Mouse (Mus musculus) liver, postnatal 0 days (tissue): ENCODE data around the gene Adam33. TPM values are rescaled to one million over a fixed set of nuclear protein-coding genes. Genes with fewer than 3 reads are reported as not detected.
"Not testable (repeated sequence)": the region's sequence is repeated elsewhere in the genome, so short reads cannot be mapped to it uniquely, and the experiment has no call there.

ENCODE experiments used
- ATAC-seq: fragments of 200-750 bp; cut with Nextera tagmentation; 2 replicates; pipeline ENCODE4 v1.8.0; 2017; ENCODE audit warnings: mild to moderate bottlenecking, moderate library complexity
- DNase-seq: peaks from one replicate; pipeline ENCODE4 v3.0.0-alpha.2; 2016
- H3K27ac ChIP-seq: fragments of 300-500 bp; sonication (generic); 2 replicates; pipeline ENCODE4 v1.5.1; 2014; ENCODE audit warnings: antibody characterized with exemption, moderate library complexity, mild to moderate bottlenecking, low read depth
- H3K27me3 ChIP-seq: fragments of 300-500 bp; sonication (generic); 2 replicates; pipeline ENCODE4 v1.6.1; 2014; ENCODE audit warnings: low read length, control low read depth, mixed read lengths; ENCODE audit not compliant: insufficient read depth
- H3K36me3 ChIP-seq: fragments of 300-500 bp; sonication (generic); replicated peaks from 2 replicates; pipeline ENCODE4 v1.6.1; 2014; ENCODE audit warnings: mild to moderate bottlenecking, control low read depth, low read length, moderate library complexity, mixed read lengths; ENCODE audit not compliant: insufficient read depth
- H3K4me1 ChIP-seq: fragments of 300-500 bp; sonication (generic); 2 replicates; pipeline ENCODE4 v1.6.1; 2014; ENCODE audit warnings: antibody characterized with exemption, mild to moderate bottlenecking, control low read depth; ENCODE audit not compliant: insufficient read depth
- H3K4me2 ChIP-seq: fragments of 300-500 bp; sonication (generic); 2 replicates; pipeline ENCODE4 v1.6.1; 2014; ENCODE audit warnings: low read depth, mild to moderate bottlenecking, low read length, moderate library complexity, mixed read lengths
- H3K4me3 ChIP-seq: fragments of 300-500 bp; sonication (generic); 2 replicates; pipeline ENCODE4 v1.5.1; 2014; ENCODE audit warnings: low read depth, low read length
- H3K9ac ChIP-seq: fragments of 300-500 bp; sonication (generic); replicated peaks from 2 replicates; pipeline ENCODE4 v1.6.1; 2014; ENCODE audit warnings: mild to moderate bottlenecking, moderate library complexity
- H3K9me3 ChIP-seq: fragments of 300-500 bp; sonication (generic); 2 replicates; pipeline ENCODE4 v1.6.1; 2016; ENCODE audit warnings: mild to moderate bottlenecking, control low read depth, low read length, mixed read lengths
- CTCF ChIP-seq: sonication (generic); IDR thresholded peaks from 2 replicates; pipeline ENCODE4 v1.5.1; 2016; ENCODE audit warnings: antibody characterized with exemption, low read depth
- EP300 ChIP-seq: IDR thresholded peaks from 2 replicates; pipeline ENCODE4 v1.6.1; 2016; ENCODE audit warnings: antibody characterized with exemption, low read depth, mild to moderate bottlenecking
- WGBS: fragments of 180-500 bp; shearing (Covaris S2); extraction: QIAGEN DNeasy Blood & Tissue Kit; methylation state at CpG from one replicate; pipeline ENCODE4 v1.1.7; 2014; ENCODE audit not compliant: insufficient replicate concordance; 5-methylcytosine and 5-hydroxymethylcytosine counted together
- polyA plus RNA-seq: library from polyadenylated mRNA; unstranded; fragments of >200 nt; fragmentation: Nextera tagmentation; extraction: Ambion mirVana; gene quantifications from 2 replicates; pipeline ENCODE4 v1.2.1, GENCODE M21; 2015

The Adam33 gene
- 1.2 TPM in 2 replicates for polyA plus RNA-seq

GRCm38 (mm10) chr2:131063404-131063864 is at the start of gene Adam33:
Gene Adam33, minus strand, starts transcription at chr2:131063814.
- no peak for DNase-seq
- H3K4me2 ChIP-seq: peak within 1 kb of the TSS; percentile 15; the same call in 1 of the 2 replicates
- H3K9me3 ChIP-seq: no peaks in the 10 kb centered on the region
- no peaks in the 10 kb centered on the region for H3K4me1 ChIP-seq
- 3% methylated on average over 19 of the region's 27 CpGs for WGBS
- TF ChIP-seq CTCF (no peak), EP300 (no peak)
- H3K27ac ChIP-seq: no peak within 1 kb of the TSS
- ATAC-seq: no peak
- H3K9ac ChIP-seq: no peak within 1 kb of the TSS
- peaks cover 39% of the 10 kb centered on the region for H3K27me3 ChIP-seq
- H3K4me3 ChIP-seq: no peak within 1 kb of the TSS
- no peaks in the 10 kb centered on the region for H3K36me3 ChIP-seq

- Histone ChIP-seq H3K9ac (no peak overlapping the region), H3K9me3 (no peaks in the 10 kb centered on the region), H3K4me3 (no peak overlapping the region), H3K36me3 (no peaks in the 10 kb centered on the region), H3K27me3 (no peaks in the 10 kb centered on the region), H3K27ac (no peak overlapping the region), H3K4me2 (no peak overlapping the region), H3K4me1 (no peaks in the 10 kb centered on the region)
- DNase-seq (no peak), ATAC-seq (no peak)
- WGBS: 75% methylated on average over 5 of the region's 5 CpGs
- TF ChIP-seq EP300 (no peak), CTCF (no peak)
Measured at GRCm38 (mm10) chr2:131105989-131106388, 42.4 kb upstream of the Adam33 start.

GRCm38 (mm10) chr2:131105061-131105460 is 41.4 kb upstream of the Adam33 start:
- not testable (repeated sequence) for H3K9ac ChIP-seq, H3K4me1 ChIP-seq, H3K4me3 ChIP-seq, H3K27ac ChIP-seq, H3K36me3 ChIP-seq, H3K9me3 ChIP-seq, DNase-seq, H3K27me3 ChIP-seq, ATAC-seq, H3K4me2 ChIP-seq
- WGBS: 75% methylated on average over 4 of the region's 4 CpGs

GRCm38 (mm10) chr2:131104021-131104420 is 40.4 kb upstream of the Adam33 start:
- Histone ChIP-seq H3K4me3 (no peak overlapping the region), H3K27me3 (no peaks in the 10 kb centered on the region), H3K27ac (no peak overlapping the region), H3K4me2 (no peak overlapping the region), H3K4me1 (no peaks in the 10 kb centered on the region), H3K9me3 (no peaks in the 10 kb centered on the region), H3K9ac (no peak overlapping the region), H3K36me3 (no peaks in the 10 kb centered on the region)
- ATAC-seq (no peak), DNase-seq (no peak)
- TF ChIP-seq EP300 (no peak), CTCF (no peak)
- 84% methylated on average over 4 of the region's 4 CpGs for WGBS

GRCm38 (mm10) chr2:131101530-131101929 is 37.9 kb upstream of the Adam33 start:
- DNase-seq (no peak), ATAC-seq (no peak)
- no peaks in the 10 kb centered on the region for H3K9me3 ChIP-seq
- H3K27me3 ChIP-seq: no peaks in the 10 kb centered on the region
- no peak overlapping the region for H3K27ac ChIP-seq
- H3K4me2 ChIP-seq: no peak overlapping the region
- peaks cover 2% of the 10 kb centered on the region for H3K4me1 ChIP-seq
- WGBS: 61% methylated on average over 3 of the region's 3 CpGs
- TF ChIP-seq EP300 (no peak), CTCF (no peak)
- H3K9ac ChIP-seq: no peak overlapping the region
- no peaks in the 10 kb centered on the region for H3K36me3 ChIP-seq
- H3K4me3 ChIP-seq: no peak overlapping the region

- Histone ChIP-seq H3K9ac (no peak overlapping the region), H3K4me3 (no peak overlapping the region), H3K27ac (no peak overlapping the region), H3K27me3 (no peaks in the 10 kb centered on the region), H3K36me3 (no peaks in the 10 kb centered on the region), H3K4me2 (no peak overlapping the region), H3K9me3 (no peaks in the 10 kb centered on the region), H3K4me1 (peaks cover 16% of the 10 kb centered on the region)
- TF ChIP-seq CTCF (no peak), EP300 (no peak)
- DNase-seq (no peak), ATAC-seq (no peak)
- WGBS: 69% methylated on average over 4 of the region's 4 CpGs
Measured at GRCm38 (mm10) chr2:131097087-131097486, 33.5 kb upstream of the Adam33 start.
